Mouse (Mus musculus) frontal cortex, postnatal 10 days (tissue): ENCODE data around the gene Acoxl.
A peak's percentile ranks its signal among the peaks of the same experiment; 100 is the strongest.

Source experiments
- DNase-seq, 2 experiments: peaks; one replicate each; pipeline ENCODE4 v3.0.0; 2022; ENCODE audit warnings: low spot score in 2 of 2, mixed read lengths in 1 of 2

Acoxl gene

DNA sequence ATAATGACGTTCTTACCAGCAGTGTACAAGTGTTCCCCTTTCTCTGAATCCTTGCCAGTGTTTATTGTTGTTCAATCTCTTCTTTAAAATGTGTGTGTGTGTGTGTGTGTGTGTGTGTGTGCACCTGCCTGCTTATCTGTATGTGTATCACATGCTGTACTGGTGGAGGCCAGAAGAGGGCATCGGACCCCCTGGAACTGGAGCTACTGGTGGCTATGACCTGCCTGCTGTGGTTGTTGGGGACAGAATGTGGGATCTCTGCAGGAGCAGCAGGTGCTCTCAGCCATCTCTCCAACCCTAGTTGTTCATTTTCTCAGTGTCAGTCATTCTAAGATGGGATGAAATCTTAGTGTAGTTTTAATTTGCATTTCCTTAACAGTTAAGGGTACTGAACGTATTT lies 98.4 kb downstream of the Acoxl start:
- DNase-seq = no peak

- DNase-seq = no peak
Observed at GRCm38 (mm10) chr2:127939206-127939605, 100.5 kb downstream of the Acoxl start.

DNA sequence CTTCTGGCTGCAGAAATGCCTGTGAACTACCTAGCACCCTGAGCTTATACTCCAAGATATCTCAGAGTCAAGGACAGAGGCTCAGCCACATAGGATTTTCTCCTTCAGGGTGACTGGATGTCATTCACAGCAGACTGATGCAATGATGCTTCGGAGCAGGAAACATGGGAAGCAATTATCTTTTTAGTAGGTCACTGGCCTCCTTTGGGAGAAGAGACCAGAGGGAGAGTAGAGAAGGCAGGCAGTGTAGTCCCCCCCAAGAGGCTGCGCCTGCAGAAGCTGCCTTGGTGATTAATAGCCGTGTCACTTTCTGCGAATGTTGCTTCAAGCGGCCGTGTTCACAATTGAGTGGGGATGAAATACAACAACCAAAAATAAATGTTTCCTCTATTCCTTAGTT lies 121.9 kb downstream of the Acoxl start:
- DNase-seq = no peak

DNA sequence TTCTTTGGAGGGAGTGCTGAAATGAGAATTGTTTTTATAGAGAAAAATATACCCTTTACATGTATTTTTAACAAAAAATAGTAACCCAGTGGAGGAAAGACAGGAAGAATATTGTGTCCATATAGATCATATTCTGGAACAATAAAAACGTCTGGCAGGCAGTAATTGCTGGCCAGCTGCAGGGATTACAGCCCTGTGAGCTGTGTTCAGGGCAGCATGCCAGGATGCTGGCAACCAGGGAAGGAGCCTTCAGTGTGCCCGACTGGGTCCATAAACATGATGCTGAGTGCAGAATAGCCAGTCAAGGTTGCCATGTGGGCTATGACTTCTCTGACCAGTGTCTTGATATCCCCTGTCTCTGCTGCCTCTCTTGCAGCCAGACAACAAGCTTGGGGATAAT lies 122.5 kb downstream of the Acoxl start:
- peak; percentile 22 to 43 for DNase-seq

- peak; percentile 59 to 77 for DNase-seq
Observed at GRCm38 (mm10) chr2:127961802-127962433, 123.2 kb downstream of the Acoxl start.

DNA sequence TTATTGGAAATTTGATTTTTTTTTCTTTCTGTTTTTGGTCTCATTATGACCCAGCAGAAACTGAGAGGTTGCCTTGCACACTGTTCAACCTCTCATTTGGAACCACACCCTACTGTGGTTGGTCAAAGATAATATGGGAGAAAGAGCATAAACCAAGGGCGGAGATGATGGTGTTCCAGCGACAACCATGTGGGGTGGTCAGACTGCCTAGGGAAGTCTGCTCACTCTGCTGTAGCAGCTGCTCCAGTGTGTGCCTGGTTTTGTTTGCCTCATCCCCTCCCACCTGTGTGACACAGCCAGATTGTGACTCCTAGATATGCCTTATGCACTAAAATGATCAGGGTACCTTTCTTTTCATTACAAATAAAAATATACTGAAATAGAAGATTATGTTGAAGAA lies 130.3 kb downstream of the Acoxl start:
- no peak for DNase-seq

DNA sequence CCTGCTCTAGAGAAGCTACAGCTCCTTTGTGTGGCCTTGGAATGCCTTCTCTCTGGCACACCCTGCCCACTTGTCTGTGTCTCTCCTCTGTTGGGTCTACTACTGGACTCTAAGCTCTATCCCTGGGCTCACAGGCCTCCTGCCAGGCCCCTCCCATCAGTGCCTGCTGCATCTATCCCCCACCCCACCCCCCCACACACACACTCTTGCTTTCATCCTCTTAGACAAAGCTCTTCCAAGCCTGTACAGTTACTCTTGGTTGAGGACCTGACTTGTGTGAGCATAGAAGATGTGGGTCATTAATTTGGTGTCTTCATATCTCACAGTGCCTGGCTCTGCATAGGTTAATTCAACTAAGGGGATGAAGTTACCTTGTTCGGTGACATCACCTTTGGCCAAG lies 137.6 kb downstream of the Acoxl start:
- no peak for DNase-seq

- no peak for DNase-seq
Observed at GRCm38 (mm10) chr2:127978601-127979230, 140.0 kb downstream of the Acoxl start.

- DNase-seq = no peak
Observed at GRCm38 (mm10) chr2:127982610-127983009, 143.9 kb downstream of the Acoxl start.

DNA sequence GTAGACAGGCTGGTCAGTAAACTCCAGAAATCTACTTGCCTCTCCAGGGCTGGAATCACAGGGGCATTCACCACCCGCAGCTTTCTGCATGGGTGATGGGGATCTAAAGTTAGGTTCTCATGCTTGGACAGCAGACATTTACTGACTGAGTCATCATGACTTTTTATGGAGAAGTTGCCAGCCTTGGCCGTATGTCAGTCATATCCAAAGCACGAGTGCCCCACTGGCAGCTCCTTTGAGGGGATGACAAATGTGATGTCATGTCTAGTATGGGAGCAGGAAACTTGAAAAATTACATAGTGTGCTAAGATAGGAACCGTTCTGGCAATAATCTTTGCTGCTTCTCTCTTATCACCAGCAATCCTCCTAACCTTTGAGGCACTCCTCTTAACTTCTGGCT lies 144.6 kb downstream of the Acoxl start:
- no peak for DNase-seq

GRCm38 (mm10) chr2:127983981-127984380 lies 145.3 kb downstream of the Acoxl start:
- DNase-seq = no peak

GRCm38 (mm10) chr2:127987706-127988105 lies 149.0 kb downstream of the Acoxl start:
- DNase-seq = no peak

GRCm38 (mm10) chr2:127990856-127991479 lies 152.3 kb downstream of the Acoxl start:
- no peak for DNase-seq

DNA sequence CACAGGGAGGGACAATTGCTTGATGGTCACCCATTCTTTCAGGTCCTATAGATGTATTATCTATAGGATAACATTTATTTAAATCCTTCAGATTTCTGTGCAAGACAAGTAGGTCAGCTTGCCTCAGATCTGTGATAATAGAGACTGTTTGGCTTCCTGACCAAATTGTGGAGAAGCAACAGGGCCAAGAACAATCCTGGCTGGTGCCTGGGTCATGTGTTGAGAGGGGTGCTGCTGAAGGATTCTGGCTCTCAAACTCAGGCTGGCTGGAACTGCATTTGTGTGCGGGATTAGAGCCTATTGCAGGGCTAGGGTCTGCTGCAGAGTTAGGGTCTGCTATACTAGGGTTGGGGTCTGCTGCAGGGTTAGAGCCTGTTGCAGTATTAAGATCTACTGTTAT lies 153.0 kb downstream of the Acoxl start:
- no peak for DNase-seq

GRCm38 (mm10) chr2:128008662-128009423 lies 170.2 kb downstream of the Acoxl start:
- DNase-seq = no peak

GRCm38 (mm10) chr2:128014613-128015012 lies 175.9 kb downstream of the Acoxl start:
- DNase-seq = no peak

DNA sequence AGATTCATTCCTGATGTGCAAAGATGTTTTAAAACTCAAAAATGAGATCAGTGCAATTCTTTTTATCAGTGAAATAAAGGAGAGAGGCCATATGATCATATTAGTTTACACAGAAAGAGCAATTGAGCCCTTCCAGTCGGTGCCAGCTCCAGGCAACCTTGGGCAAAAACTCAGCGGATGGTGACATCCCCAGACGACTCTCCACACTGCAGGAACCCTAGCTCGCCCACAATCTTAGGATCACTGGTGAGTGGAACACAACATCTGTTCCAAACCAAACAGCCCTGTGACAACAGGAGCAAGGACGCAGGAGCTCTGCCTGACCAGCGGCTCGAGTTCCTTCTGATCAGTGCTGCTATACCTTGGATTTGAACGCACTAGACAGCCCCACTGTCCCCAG lies 176.9 kb downstream of the Acoxl start:
- DNase-seq = no peak

DNA sequence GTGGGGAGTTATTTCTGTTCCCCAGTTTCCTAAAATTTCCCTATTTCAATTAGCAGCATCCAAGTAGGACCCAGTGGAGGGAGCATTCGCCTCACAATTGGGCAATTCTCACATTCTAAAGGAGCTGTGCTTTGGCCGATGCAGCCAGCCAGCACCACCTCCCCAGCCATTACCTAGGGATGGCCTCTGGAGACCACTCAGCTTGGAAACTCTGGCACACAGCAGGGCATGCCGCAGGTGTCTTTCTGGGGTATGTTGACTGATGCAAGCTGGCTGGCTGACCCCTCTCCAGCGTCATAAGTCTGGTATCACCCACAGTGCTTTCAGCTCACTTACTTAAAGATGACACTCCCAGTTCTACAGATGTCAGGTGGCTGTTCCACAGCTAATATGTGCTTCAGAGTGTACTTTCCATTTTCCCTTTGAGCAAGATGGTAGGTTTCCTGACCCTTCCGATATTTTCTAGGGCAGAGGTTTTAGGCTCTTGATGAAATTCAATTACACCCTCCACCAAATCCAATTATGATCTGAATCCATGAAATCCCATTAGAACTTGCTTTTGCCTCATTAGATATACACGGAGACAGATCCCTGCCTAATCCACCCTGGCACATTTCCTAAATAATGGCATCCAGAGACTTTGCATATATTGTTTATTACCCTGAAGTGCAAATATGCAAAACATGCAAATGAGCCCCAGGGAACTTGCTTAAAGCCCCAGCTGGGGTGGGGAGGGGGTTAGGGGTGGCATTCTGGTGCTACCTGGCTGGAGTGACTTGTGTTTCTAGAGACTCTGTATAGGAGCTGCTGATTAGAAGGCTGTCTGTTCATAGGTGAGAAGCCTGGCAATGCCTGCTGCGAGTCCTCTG lies 181.6 kb downstream of the Acoxl start:
- DNase-seq = no peak

DNA sequence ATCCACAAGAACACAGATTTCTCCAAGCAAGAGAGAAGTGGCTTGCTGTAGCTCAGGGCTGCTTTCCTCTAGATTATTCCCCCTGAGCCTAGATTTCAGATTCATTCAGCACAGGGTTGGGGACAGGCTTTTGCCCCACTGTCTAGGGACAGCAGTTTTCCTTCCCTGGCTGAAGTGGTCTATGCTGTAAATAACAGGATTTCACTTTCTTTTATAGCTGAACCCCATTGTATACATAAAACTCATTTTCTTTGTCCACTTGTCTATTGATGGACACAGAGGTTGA lies 182.2 kb downstream of the Acoxl start:
- DNase-seq = no peak

GRCm38 (mm10) chr2:128023855-128024254 lies 185.2 kb downstream of the Acoxl start:
- DNase-seq = no peak

GRCm38 (mm10) chr2:128027696-128028095 lies 189.0 kb downstream of the Acoxl start:
- DNase-seq = no peak

DNA sequence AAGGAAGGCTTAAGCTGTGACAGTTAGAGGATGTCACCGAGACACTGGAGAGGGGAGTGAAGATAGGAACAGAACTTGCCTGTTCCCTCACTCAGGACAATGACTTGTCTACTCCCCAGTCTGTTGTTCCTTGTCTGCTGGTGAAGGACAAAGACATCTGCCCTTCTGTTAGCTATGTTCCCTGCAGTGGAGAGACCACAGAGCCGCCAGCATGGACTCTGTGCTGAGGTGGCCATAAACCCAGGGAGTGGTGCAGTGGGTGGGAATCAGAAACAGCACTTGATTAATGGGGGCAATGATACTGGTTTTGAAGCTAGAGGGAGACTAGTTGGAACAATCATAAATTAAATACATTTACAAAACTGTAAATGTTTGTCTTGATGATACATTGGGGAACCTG lies 191.3 kb downstream of the Acoxl start:
- no peak for DNase-seq
